Mouse (Mus musculus) lung, adult 2 months (tissue): ENCODE data around the gene Osbpl7. TPM values are rescaled to one million over a fixed set of nuclear protein-coding genes. Genes with fewer than 3 reads are reported as not detected.

Source experiments
- DNase-seq: peaks from one replicate; pipeline ENCODE4 v3.0.0; 2022
- H3K4me1 ChIP-seq: fragments of 200-500 bp; 2 replicates; pipeline ENCODE4 v1.6.1; 2011; ENCODE audit warnings: low read length; ENCODE audit not compliant: control insufficient read depth, insufficient read depth
- H3K4me3 ChIP-seq: fragments of 200-500 bp; replicated peaks from 2 replicates; pipeline ENCODE3; 2011; ENCODE audit warnings: low read depth, mild to moderate bottlenecking, control low read depth, low read length; ENCODE audit errors: extremely low read depth
- CTCF ChIP-seq: fragments of 200-500 bp; IDR thresholded peaks from 2 replicates; pipeline ENCODE4 v1.5.1; 2011; ENCODE audit warnings: mild to moderate bottlenecking, low read length, control low read depth; ENCODE audit not compliant: insufficient read depth
- POLR2A ChIP-seq: fragments of 200-500 bp; IDR thresholded peaks from 2 replicates; pipeline ENCODE4 v1.6.1; 2011; ENCODE audit warnings: low read depth, mild to moderate bottlenecking, control low read depth, low read length, borderline replicate concordance; ENCODE audit errors: extremely low read depth
- WGBS: fragments of 180-500 bp; shearing (Covaris S2); methylation state at CpG from one replicate; pipeline ENCODE4 v1.1.7; 2018; 5-methylcytosine and 5-hydroxymethylcytosine counted together
- polyA plus RNA-seq: library from polyadenylated mRNA; depleted of rRNA; stranded (reverse); fragments of >200 nt; gene quantifications from 2 replicates; pipeline ENCODE4 v1.2.3, GENCODE M21; 2012; rRNA removed

Gene Osbpl7
- polyA plus RNA-seq, 1 experiment, result 18.1 TPM

- no peak overlapping the region for H3K4me3 ChIP-seq
- DNase-seq, result peak; percentile 74
- H3K4me1 ChIP-seq, result no peaks in the 10 kb centered on the region
- 13% methylated on average over 9 of the region's 9 CpGs for WGBS
- TF ChIP-seq CTCF (peak; percentile 70), POLR2A (no peak)
These were observed 51.3 kb downstream of the Osbpl7 start for GRCm38 (mm10) chr11:97101722-97102121.

DNA sequence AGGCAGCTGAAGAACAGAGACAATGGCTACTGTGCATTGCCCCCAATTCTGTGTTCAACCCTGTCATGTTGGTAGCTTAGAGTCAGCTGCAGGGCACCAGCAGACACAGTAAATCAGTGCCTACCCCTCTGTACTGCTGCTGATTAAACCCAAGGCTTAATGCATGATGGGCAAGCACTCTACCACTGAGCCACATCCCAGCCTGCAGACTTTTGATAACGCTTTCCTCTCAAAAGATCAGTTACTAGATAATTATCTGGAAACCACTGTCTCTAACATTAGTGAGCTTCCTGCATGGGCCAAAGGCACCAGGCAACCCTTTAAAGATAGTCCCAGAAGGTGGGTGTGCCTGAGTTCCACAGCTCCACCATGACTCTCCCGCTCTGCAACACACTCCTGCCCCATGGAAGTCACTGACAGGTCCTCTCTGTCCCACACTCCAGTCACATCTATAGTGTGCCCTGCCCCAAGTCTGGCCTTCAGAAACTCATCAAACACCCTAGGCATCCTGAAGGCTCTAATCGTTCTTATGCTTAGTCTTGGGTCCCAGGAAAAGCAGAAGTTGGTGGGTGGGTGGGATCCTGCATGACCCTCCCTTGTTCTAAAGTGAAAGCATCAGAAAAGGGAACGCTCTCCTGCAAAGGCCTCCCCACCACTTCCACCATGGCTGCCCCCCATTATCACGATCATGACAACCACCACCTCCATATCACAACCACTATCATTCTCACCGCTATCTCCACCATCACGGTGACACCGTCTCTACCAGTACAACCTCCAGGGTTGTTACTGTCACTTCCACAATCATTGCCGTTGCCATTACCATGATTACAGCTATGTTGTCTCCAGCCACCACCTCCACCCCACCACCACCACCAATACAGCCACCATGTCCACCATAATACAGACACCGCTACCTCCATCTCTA lies 53.0 kb downstream of the Osbpl7 start:
- 77% methylated on average over 10 of the region's 10 CpGs for WGBS
- Histone ChIP-seq H3K4me1 (no peaks in the 10 kb centered on the region), H3K4me3 (no peak overlapping the region)
- DNase-seq, result no peak
- TF ChIP-seq POLR2A (no peak), CTCF (no peak)

DNA sequence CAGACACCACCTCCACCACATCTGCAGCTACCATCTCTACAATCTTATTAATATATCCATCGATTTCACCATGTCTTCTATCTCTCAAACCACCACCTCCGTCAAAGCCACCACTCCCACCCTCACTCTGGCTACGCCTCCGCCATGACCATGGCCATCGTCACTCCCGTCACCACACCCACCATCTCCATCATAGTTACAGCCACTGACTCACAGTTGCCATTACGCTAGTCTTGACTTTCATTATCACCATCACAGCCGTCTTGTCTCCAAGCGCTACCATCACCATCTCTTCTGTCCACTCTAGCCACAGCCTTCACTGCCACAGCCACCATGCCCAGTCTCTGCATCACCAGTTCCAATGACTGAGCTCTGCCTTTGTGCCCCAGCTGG lies 53.7 kb downstream of the Osbpl7 start:
- H3K4me1 ChIP-seq, result no peaks in the 10 kb centered on the region
- WGBS, result 89% methylated on average over 9 of the region's 9 CpGs
- H3K4me3 ChIP-seq, result no peak overlapping the region
- DNase-seq, result no peak
- TF ChIP-seq CTCF (no peak), POLR2A (no peak)

GRCm38 (mm10) chr11:97108976-97109375 lies 58.5 kb downstream of the Osbpl7 start:
- Histone ChIP-seq H3K4me3 (no peak overlapping the region), H3K4me1 (no peaks in the 10 kb centered on the region)
- no peak for DNase-seq
- no peak for TF ChIP-seq POLR2A
- no peak for TF ChIP-seq CTCF
- 82% methylated on average over 16 of the region's 16 CpGs for WGBS

DNA sequence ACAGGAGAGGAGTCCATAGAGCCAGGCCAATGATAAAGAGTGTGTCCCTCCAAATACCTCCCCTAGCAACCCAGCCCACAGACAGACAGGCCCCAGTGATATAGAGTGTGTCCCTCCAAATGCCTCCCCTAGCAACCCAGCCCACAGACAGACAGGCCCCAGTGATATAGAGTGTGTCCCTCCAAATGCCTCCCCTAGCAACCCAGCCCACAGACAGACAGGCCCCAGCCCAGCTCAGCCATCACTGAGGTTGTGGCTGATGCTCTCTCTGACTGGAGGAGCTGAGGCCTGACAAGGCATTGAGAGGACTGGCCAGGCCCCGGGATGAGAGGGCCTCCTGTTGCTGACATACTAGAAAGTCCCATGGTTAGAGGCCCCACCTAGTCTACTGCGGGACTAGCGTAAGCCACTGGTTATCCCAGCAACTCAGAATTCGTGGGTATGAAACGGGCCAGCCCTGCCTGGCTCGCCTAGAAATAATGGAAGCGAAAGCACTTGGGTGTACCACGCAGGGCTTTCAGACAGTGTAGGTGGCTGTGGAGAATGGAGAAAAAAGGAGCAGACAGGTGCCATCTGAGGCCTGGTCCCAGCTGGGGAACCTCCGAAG lies 62.2 kb downstream of the Osbpl7 start:
- no peak for TF ChIP-seq CTCF
- no peak for TF ChIP-seq POLR2A
- Histone ChIP-seq H3K4me1 (peaks cover 2% of the 10 kb centered on the region; the same call in 1 of the 2 replicates), H3K4me3 (no peak overlapping the region)
- no peak for DNase-seq
- WGBS, result 85% methylated on average over 9 of the region's 9 CpGs

GRCm38 (mm10) chr11:97114671-97115601 lies 64.5 kb downstream of the Osbpl7 start, which contains the start of gene Tbx21:
Gene Tbx21 (minus strand): TSS chr11:97115331.
- peak within 1 kb of the TSS; percentile 14 for H3K4me3 ChIP-seq
- H3K4me1 ChIP-seq, result peaks cover 2% of the 10 kb centered on the region; the same call in 1 of the 2 replicates
- 1% methylated on average over 87 of the region's 87 CpGs for WGBS
- no peak for DNase-seq
- no peak for TF ChIP-seq POLR2A
- TF ChIP-seq CTCF, result no peak

GRCm38 (mm10) chr11:97115797-97116196 lies 65.4 kb downstream of the Osbpl7 start:
- Histone ChIP-seq H3K4me1 (peaks cover 2% of the 10 kb centered on the region; the same call in 1 of the 2 replicates), H3K4me3 (no peak overlapping the region)
- DNase-seq, result no peak
- no peak for TF ChIP-seq CTCF
- TF ChIP-seq POLR2A, result no peak
- WGBS, result 5% methylated on average over 11 of the region's 11 CpGs

Other genes with a start within 250 kb of the Osbpl7 start
- gene Nfe2l1, start 220.7 kb upstream of the Osbpl7 start, polyA plus RNA-seq, result 225 and 264 TPM in 2 replicates
- 39.7 and 44.8 TPM in 2 replicates for gene Copz2, start 200.8 kb upstream of the Osbpl7 start, polyA plus RNA-seq
- gene Cdk5rap3, start 134.1 kb upstream of the Osbpl7 start, polyA plus RNA-seq, result 25.4 and 30.1 TPM in 2 replicates
- 56.2 and 69.8 TPM in 2 replicates for gene Prr15l, start 122.5 kb upstream of the Osbpl7 start, polyA plus RNA-seq
- gene Pnpo, start 106.6 kb upstream of the Osbpl7 start, polyA plus RNA-seq, result 20.7 and 24.0 TPM in 2 replicates
- 23.1 and 26.3 TPM in 2 replicates for gene Sp2, start 67.7 kb upstream of the Osbpl7 start, polyA plus RNA-seq
- 5.0 and 8.5 TPM in 2 replicates for gene Sp6, start 37.2 kb upstream of the Osbpl7 start, polyA plus RNA-seq
- 16.2 and 20.2 TPM in 2 replicates for gene Scrn2, start 20.7 kb upstream of the Osbpl7 start, polyA plus RNA-seq
- 3.7 and 4.3 TPM in 2 replicates for gene Lrrc46, start 9.2 kb upstream of the Osbpl7 start, polyA plus RNA-seq
- 64.8 and 80.5 TPM in 2 replicates for gene Mrpl10, start 9.1 kb upstream of the Osbpl7 start, polyA plus RNA-seq
- gene Tbx21, start 64.7 kb downstream of the Osbpl7 start, polyA plus RNA-seq, result 1.9 and 3.0 TPM in 2 replicates
- gene Tbkbp1, start 100.9 kb downstream of the Osbpl7 start, polyA plus RNA-seq, result 55.8 and 85.1 TPM in 2 replicates
- gene Kpnb1, start 137.3 kb downstream of the Osbpl7 start, polyA plus RNA-seq, result 18.7 and 32.0 TPM in 2 replicates
- gene Npepps, start 230.0 kb downstream of the Osbpl7 start, polyA plus RNA-seq, result 22.3 and 23.1 TPM in 2 replicates